Mouse (Mus musculus): Measurements from ENCODE around the gene Cdk5. TPM values are rescaled to one million over a fixed set of nuclear protein-coding genes. Genes with fewer than 3 reads are reported as not detected.

Gene Cdk5
- total RNA-seq, 2 experiments from 2014 or later: 20.7 to 24.4 TPM

- no peak for ATAC-seq (replicated peaks; ENCODE audit: poor library complexity, severe bottlenecking)
Measured at GRCm38 (mm10) chr5:24380499-24380898, 42.8 kb downstream of the Cdk5 start.

DNA sequence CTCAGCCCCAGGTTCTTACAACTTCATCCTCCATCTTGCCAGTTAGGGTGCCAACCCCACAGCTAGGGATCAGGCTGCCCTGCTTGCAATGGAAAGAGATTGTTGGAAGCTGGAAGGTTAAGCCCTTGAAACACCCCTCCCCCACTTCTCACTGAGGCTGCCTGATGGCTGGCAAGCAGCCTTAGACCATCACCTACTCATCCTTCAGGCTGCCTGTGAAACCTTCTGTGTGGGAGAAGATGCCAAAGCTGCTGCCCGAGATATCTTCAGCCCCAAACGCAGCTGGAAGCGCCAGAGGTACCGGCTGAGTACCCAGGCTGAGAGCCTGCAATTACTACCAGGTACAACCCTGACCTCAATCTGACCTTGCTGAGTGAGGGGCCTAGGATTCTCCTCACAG is 43.8 kb downstream of the Cdk5 start:
- ATAC-seq (replicated peaks; ENCODE audit: poor library complexity, severe bottlenecking): no peak

DNA sequence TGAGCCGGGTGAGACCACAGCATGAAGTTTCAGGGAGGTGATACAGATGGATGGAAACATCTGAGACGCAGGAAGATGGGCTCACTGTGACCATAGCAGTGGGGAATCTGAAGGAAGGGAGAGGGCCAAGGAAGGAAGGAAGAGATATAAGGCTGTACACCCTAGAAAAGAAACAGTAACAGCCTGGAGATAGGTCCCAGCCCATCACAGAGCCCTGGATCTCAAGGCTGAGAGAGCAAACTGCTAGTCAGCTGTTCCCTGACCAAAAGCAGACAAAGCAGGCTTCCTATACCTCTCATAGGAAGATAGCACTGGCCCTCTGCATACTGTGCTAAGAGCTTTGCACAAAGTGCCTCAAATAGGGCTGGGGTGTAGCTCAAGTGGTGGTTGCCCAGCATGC is 44.6 kb downstream of the Cdk5 start:
- ATAC-seq (replicated peaks; ENCODE audit: poor library complexity, severe bottlenecking): no peak

- no peak for ATAC-seq (replicated peaks; ENCODE audit: poor library complexity, severe bottlenecking)
Measured at GRCm38 (mm10) chr5:24374666-24375328, 48.5 kb downstream of the Cdk5 start.

DNA sequence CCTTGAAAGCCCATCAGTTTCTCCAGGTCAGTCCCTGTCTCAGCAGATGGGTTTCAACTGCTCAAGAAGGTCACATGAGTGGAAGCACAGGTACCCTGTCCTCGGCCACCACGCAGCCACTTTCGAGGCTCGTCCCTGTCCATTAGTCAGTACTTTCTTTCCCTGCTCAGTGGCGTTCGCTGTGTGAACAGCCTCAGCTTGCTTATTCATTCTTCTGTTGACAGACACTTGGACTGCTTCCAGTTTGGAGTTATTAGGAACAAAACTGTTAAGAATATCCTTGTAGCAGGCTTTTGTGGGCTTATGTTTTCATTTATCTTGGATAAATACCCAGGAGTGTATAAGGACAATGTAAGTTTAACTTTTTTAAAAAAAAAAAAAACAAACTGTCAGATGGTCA is 49.1 kb downstream of the Cdk5 start:
- no peak for ATAC-seq (replicated peaks; ENCODE audit: poor library complexity, severe bottlenecking)

- no peak for ATAC-seq (replicated peaks; ENCODE audit: poor library complexity, severe bottlenecking)
Measured at GRCm38 (mm10) chr5:24373807-24374206, 49.5 kb downstream of the Cdk5 start.

- no peak for ATAC-seq (replicated peaks; ENCODE audit: poor library complexity, severe bottlenecking)
Measured at GRCm38 (mm10) chr5:24369767-24370166, 53.6 kb downstream of the Cdk5 start.

Other genes starting within 250 kb of the Cdk5 start
- not detected in 2 replicates for gene Kcnh2, start 71.9 kb downstream of the Cdk5 start, total RNA-seq (2014; fragmentation: Nextera tagmentation)
- gene Kcnh2, start 71.9 kb downstream of the Cdk5 start, total RNA-seq (2017): not detected in 2 replicates
- gene Nos3, start 58.7 kb downstream of the Cdk5 start, total RNA-seq (2014; fragmentation: Nextera tagmentation): 0.56 TPM in 1 of 2 replicates, not detected in the other
- not detected in 2 replicates for gene Nos3, start 58.7 kb downstream of the Cdk5 start, total RNA-seq (2017)
- gene Atg9b, start 31.4 kb downstream of the Cdk5 start, total RNA-seq (2014; fragmentation: Nextera tagmentation): 1.8 and 4.0 TPM in 2 replicates
- 4.0 and 5.3 TPM in 2 replicates for gene Atg9b, start 31.4 kb downstream of the Cdk5 start, total RNA-seq (2017)
- gene Abcb8, start 29.9 kb downstream of the Cdk5 start, total RNA-seq (2014; fragmentation: Nextera tagmentation): 17.6 and 56.8 TPM in 2 replicates
- 14.4 and 23.9 TPM in 2 replicates for gene Abcb8, start 29.9 kb downstream of the Cdk5 start, total RNA-seq (2017)
- gene Asic3, start 10.1 kb downstream of the Cdk5 start, total RNA-seq (2014; fragmentation: Nextera tagmentation): not detected in 2 replicates
- not detected in 2 replicates for gene Asic3, start 10.1 kb downstream of the Cdk5 start, total RNA-seq (2017)
- gene Slc4a2, start 307 bp upstream of the Cdk5 start, total RNA-seq (2014; fragmentation: Nextera tagmentation): 20.9 and 28.9 TPM in 2 replicates
- gene Slc4a2, start 307 bp upstream of the Cdk5 start, total RNA-seq (2017): 13.5 and 29.3 TPM in 2 replicates
- gene Fastk, start 21.8 kb upstream of the Cdk5 start, total RNA-seq (2014; fragmentation: Nextera tagmentation): 53.8 and 75.7 TPM in 2 replicates
- 15.9 and 23.3 TPM in 2 replicates for gene Fastk, start 21.8 kb upstream of the Cdk5 start, total RNA-seq (2017)
- gene Tmub1, start 24.3 kb upstream of the Cdk5 start, total RNA-seq (2014; fragmentation: Nextera tagmentation): 6.4 and 18.7 TPM in 2 replicates
- 8.8 and 11.1 TPM in 2 replicates for gene Tmub1, start 24.3 kb upstream of the Cdk5 start, total RNA-seq (2017)
- gene Agap3, start 28.6 kb upstream of the Cdk5 start, total RNA-seq (2014; fragmentation: Nextera tagmentation): 21.5 and 26.8 TPM in 2 replicates
- gene Agap3, start 28.6 kb upstream of the Cdk5 start, total RNA-seq (2017): 19.4 and 31.8 TPM in 2 replicates
- gene Gbx1, start 103.7 kb upstream of the Cdk5 start, total RNA-seq (2014; fragmentation: Nextera tagmentation): not detected in 2 replicates
- gene Gbx1, start 103.7 kb upstream of the Cdk5 start, total RNA-seq (2017): not detected in 2 replicates
- not detected in 2 replicates for gene Asb10, start 117.4 kb upstream of the Cdk5 start, total RNA-seq (2014; fragmentation: Nextera tagmentation)
- gene Asb10, start 117.4 kb upstream of the Cdk5 start, total RNA-seq (2017): not detected in 2 replicates
- gene 4931409K22Rik, start 133.3 kb upstream of the Cdk5 start, total RNA-seq (2014; fragmentation: Nextera tagmentation): not detected in 2 replicates
- not detected in 2 replicates for gene 4931409K22Rik, start 133.3 kb upstream of the Cdk5 start, total RNA-seq (2017)
- gene Abcf2, start 153.9 kb upstream of the Cdk5 start, total RNA-seq (2014; fragmentation: Nextera tagmentation): 51.6 and 74.3 TPM in 2 replicates
- gene Abcf2, start 153.9 kb upstream of the Cdk5 start, total RNA-seq (2017): 98.3 and 98.8 TPM in 2 replicates
- 17.8 and 17.9 TPM in 2 replicates for gene Chpf2, start 163.2 kb upstream of the Cdk5 start, total RNA-seq (2014; fragmentation: Nextera tagmentation)
- 10.4 and 29.2 TPM in 2 replicates for gene Chpf2, start 163.2 kb upstream of the Cdk5 start, total RNA-seq (2017)
- not detected in 2 replicates for gene Smarcd3, start 200.9 kb upstream of the Cdk5 start, total RNA-seq (2014; fragmentation: Nextera tagmentation)
- 0.05 and 0.34 TPM in 2 replicates for gene Smarcd3, start 200.9 kb upstream of the Cdk5 start, total RNA-seq (2017)